Mouse (Mus musculus) MEL (cell line): ENCODE results near the gene Wipf1. TPM values are rescaled to one million over a fixed set of nuclear protein-coding genes. Genes with fewer than 3 reads are reported as not detected.

Experiments
- DNase-seq: peaks from one replicate; pipeline ENCODE4 v3.0.0; 2011; ENCODE audit warnings: low read depth, low spot score
- H3K27ac ChIP-seq: 2 replicates; pipeline ENCODE4 v1.5.1; 2012; ENCODE audit warnings: low read depth, mild to moderate bottlenecking, control low read depth, low read length, moderate library complexity; ENCODE audit not compliant: control insufficient read depth
- H3K27me3 ChIP-seq, 2 experiments: fragments of 150-350 bp in 1 of 2; sonication (generic) in 1 of 2; 2 replicates each; pipeline ENCODE4 v1.6.1; 2012; ENCODE audit warnings: low read length in 2 of 2, mild to moderate bottlenecking in 2 of 2, improper control_type of control experiment in 1 of 2, moderate library complexity in 1 of 2; ENCODE audit not compliant: insufficient read depth in 2 of 2, control insufficient read depth in 1 of 2
- H3K36me3 ChIP-seq, 2 experiments: 2 replicates each; pipeline ENCODE4 v1.6.1; 2012 to 2014; ENCODE audit warnings: low read length in 2 of 2, improper control_type of control experiment in 1 of 2, inconsistent platforms in 1 of 2, mild to moderate bottlenecking in 1 of 2; ENCODE audit not compliant: insufficient read depth in 2 of 2, control insufficient read depth in 1 of 2
- H3K4me1 ChIP-seq, 2 experiments: fragments of 150-350 bp in 1 of 2; sonication (generic) in 1 of 2; 2 replicates each; pipeline ENCODE4 v1.6.1; 2012; ENCODE audit warnings: low read length in 2 of 2, improper control_type of control experiment in 1 of 2, mild to moderate bottlenecking in 1 of 2; ENCODE audit not compliant: insufficient read depth in 2 of 2, control insufficient read depth in 1 of 2
- H3K4me3 ChIP-seq, 2 experiments: fragments of 150-350 bp in 1 of 2; sonication (generic) in 1 of 2; 2 replicates each; pipeline ENCODE4 v1.5.1; 2012; ENCODE audit warnings: low read depth in 2 of 2, low read length in 2 of 2, mild to moderate bottlenecking in 2 of 2, moderate library complexity in 2 of 2, control low read depth in 1 of 2, improper control_type of control experiment in 1 of 2; ENCODE audit not compliant: control insufficient read depth in 1 of 2, insufficient read depth in 1 of 2
- H3K79me2 ChIP-seq: 2 replicates; pipeline ENCODE4 v1.6.1; 2012; ENCODE audit warnings: mild to moderate bottlenecking, low read length, moderate library complexity; ENCODE audit not compliant: control insufficient read depth, poor library complexity, insufficient read depth
- H3K9ac ChIP-seq: 2 replicates; pipeline ENCODE4 v1.6.1; 2012; ENCODE audit warnings: low read depth, mild to moderate bottlenecking, control low read depth, low read length, moderate library complexity; ENCODE audit not compliant: control insufficient read depth, poor library complexity, severe bottlenecking
- H3K9me3 ChIP-seq: fragments of 150-350 bp; sonication (generic); replicated peaks from 2 replicates; pipeline ENCODE4 v1.6.1; 2012; ENCODE audit warnings: mild to moderate bottlenecking, low read length, improper control_type of control experiment, moderate library complexity; ENCODE audit not compliant: insufficient read depth
- CHD1 ChIP-seq: IDR thresholded peaks from 2 replicates; pipeline ENCODE4 v1.6.1; 2012; ENCODE audit warnings: low read depth, mild to moderate bottlenecking, inconsistent platforms, low read length, improper control_type of control experiment
- CTCF ChIP-seq, 3 experiments: IDR thresholded peaks in 2 of 3; conservative IDR thresholded peaks in 1 of 3; 2 replicates each; pipeline ENCODE4 v1.5.1; 2011 to 2012; ENCODE audit warnings: low read length in 3 of 3, low read depth in 2 of 3, mild to moderate bottlenecking in 2 of 3, improper control_type of control experiment in 1 of 3, inconsistent platforms in 1 of 3, mixed read lengths in 1 of 3, moderate library complexity in 1 of 3; ENCODE audit not compliant: control insufficient read depth in 1 of 3, insufficient read depth in 1 of 3, poor library complexity in 1 of 3, severe bottlenecking in 1 of 3
- E2F4 ChIP-seq: IDR thresholded peaks from 2 replicates; pipeline ENCODE4 v1.6.1; 2011; ENCODE audit warnings: low read depth, low read length, improper control_type of control experiment, borderline replicate concordance
- GABPA ChIP-seq: IDR thresholded peaks from 2 replicates; pipeline ENCODE4 v1.6.1; 2012; ENCODE audit warnings: low read depth, mild to moderate bottlenecking, inconsistent platforms, low read length, improper control_type of control experiment, moderate library complexity
- JUND ChIP-seq: IDR thresholded peaks from 2 replicates; pipeline ENCODE4 v1.6.1; 2011; ENCODE audit warnings: low read depth, mild to moderate bottlenecking, improper control_type of control experiment, low read length
- MYB ChIP-seq: IDR thresholded peaks from 2 replicates; pipeline ENCODE4 v1.6.1; 2011; ENCODE audit warnings: mild to moderate bottlenecking, low read depth, low read length, improper control_type of control experiment
- POLR2A ChIP-seq, 2 experiments: IDR thresholded peaks; 2 replicates each; pipeline ENCODE4 v1.6.1; 2011 to 2012; ENCODE audit warnings: low read length in 2 of 2, mild to moderate bottlenecking in 2 of 2, control low read depth in 1 of 2, improper control_type of control experiment in 1 of 2, low read depth in 1 of 2, moderate library complexity in 1 of 2; ENCODE audit not compliant: control insufficient read depth in 1 of 2, insufficient read depth in 1 of 2, poor library complexity in 1 of 2
- POLR2AphosphoS2 ChIP-seq: IDR thresholded peaks from 2 replicates; pipeline ENCODE4 v1.6.1; 2011; ENCODE audit warnings: low read length, improper control_type of control experiment
- POLR2AphosphoS5 ChIP-seq: IDR thresholded peaks from 2 replicates; pipeline ENCODE4 v1.6.1; 2012; ENCODE audit warnings: low read depth, borderline replicate concordance, mild to moderate bottlenecking, inconsistent platforms, low read length, moderate library complexity, mixed read lengths
- SMC3 ChIP-seq: IDR thresholded peaks from 2 replicates; pipeline ENCODE4 v1.6.1; 2011; ENCODE audit warnings: low read depth, low read length, improper control_type of control experiment
- TAL1 ChIP-seq: IDR thresholded peaks from 2 replicates; pipeline ENCODE4 v1.6.1; 2012; ENCODE audit warnings: mild to moderate bottlenecking, inconsistent platforms, low read length, moderate library complexity, mixed read lengths
- TCF12 ChIP-seq: IDR thresholded peaks from 2 replicates; pipeline ENCODE4 v1.6.1; 2014; ENCODE audit warnings: low read depth, mild to moderate bottlenecking, inconsistent platforms, low read length, improper control_type of control experiment, moderate library complexity
- ZMIZ1 ChIP-seq: IDR thresholded peaks from 2 replicates; pipeline ENCODE4 v1.6.1; 2012; ENCODE audit warnings: low read depth, mild to moderate bottlenecking, inconsistent platforms, low read length, improper control_type of control experiment, moderate library complexity
- ZNF384 ChIP-seq: IDR thresholded peaks from 2 replicates; pipeline ENCODE4 v1.6.1; 2012; ENCODE audit warnings: low read depth, mild to moderate bottlenecking, inconsistent platforms, low read length, improper control_type of control experiment
- polyA plus RNA-seq, 2 experiments: library from polyadenylated mRNA; stranded (reverse) in 1 of 2; unstranded in 1 of 2; fragments of >175 nt in 1 of 2; fragments of >200 nt in 1 of 2; gene quantifications; 2 replicates each; pipeline versions ENCODE4 v1.2.1 to v1.2.4; 2012; ENCODE audit warnings: low replicate concordance in 2 of 2, low read depth in 1 of 2; ENCODE audit not compliant: insufficient read length in 2 of 2, insufficient read depth in 1 of 2, missing spikeins in 1 of 2
- total RNA-seq: library from RNA; depleted of rRNA; stranded (reverse); fragments of 300-350 nt; gene quantifications from 2 replicates; pipeline ENCODE4 v1.2.3, GENCODE M21; 2012; rRNA removed

Gene Wipf1
- total and polyA plus RNA-seq, 3 experiments, result 5.2 to 83.9 (median 27.1) TPM

DNA sequence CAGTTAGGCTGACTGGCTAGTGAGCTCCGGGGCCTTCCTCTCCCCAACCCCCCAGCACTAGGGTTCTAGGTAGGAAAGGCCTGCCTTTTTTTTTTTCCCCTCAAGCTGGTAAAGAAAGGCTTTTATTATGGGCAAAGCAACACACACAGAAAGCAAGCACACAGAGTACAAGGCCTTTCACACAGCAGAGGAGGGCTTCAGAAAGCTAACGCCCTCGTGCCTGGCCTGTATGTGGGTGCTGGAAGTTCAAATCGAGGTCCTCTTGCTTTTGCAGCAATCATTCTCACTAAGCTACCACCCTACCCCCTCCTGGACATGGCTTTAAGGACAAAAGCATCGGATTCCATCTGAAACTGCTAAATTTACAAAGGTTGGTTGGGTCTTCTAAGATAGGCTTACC lies 149.9 kb downstream of the Wipf1 start:
- DNase-seq, result no peak
- Histone ChIP-seq H3K9me3 (no peaks in the 10 kb centered on the region), H3K27me3 (peaks cover 2 to 4% of the 10 kb centered on the region in 2 experiments; a peak in 3 of 4 replicates), H3K27ac (no peak overlapping the region), H3K4me1 (no peaks in the 10 kb centered on the region), H3K36me3 (no peaks in the 10 kb centered on the region), H3K79me2 (no peaks in the 10 kb centered on the region), H3K9ac (no peak overlapping the region), H3K4me3 (no peak overlapping the region)
- no peak for TF ChIP-seq TAL1
- TF ChIP-seq POLR2A (IDR thresholded peaks at IDR 0.05; ENCODE audit: control insufficient read depth in 1 of 2, insufficient read depth in 1 of 2, low read depth in 1 of 2, low read length in 2 of 2, poor library complexity in 1 of 2), result no peak
- no peak for TF ChIP-seq SMC3
- TF ChIP-seq ZNF384, result no peak
- no peak for TF ChIP-seq POLR2AphosphoS5
- TF ChIP-seq CTCF (IDR thresholded peaks at IDR 0.05 in 2 of 3, conservative IDR thresholded peaks at IDR 0.05 in 1 of 3; ENCODE audit: control insufficient read depth in 1 of 3, insufficient read depth in 1 of 3, low read depth in 2 of 3, low read length in 3 of 3, poor library complexity in 1 of 3, severe bottlenecking in 1 of 3), result no peak
- no peak for TF ChIP-seq CHD1
- TF ChIP-seq ZMIZ1, result no peak
- TF ChIP-seq TCF12, result no peak
- TF ChIP-seq E2F4, result no peak
- no peak for TF ChIP-seq JUND
- no peak for TF ChIP-seq POLR2AphosphoS2
- TF ChIP-seq GABPA, result no peak
- TF ChIP-seq MYB, result no peak

Other genes with a start within 250 kb of the Wipf1 start
- 3.0 and 3.2 TPM in 2 replicates for gene Scrn3, start 217.1 kb downstream of the Wipf1 start, total RNA-seq
- 1 to 10 TPM in 1 of 2 experiments, not detected in 1; 7.7 TPM for gene Scrn3, start 217.1 kb downstream of the Wipf1 start, polyA plus RNA-seq
- 3.4 TPM in 2 replicates for gene Cir1, start 217.0 kb downstream of the Wipf1 start, total RNA-seq
- 1 to 10 TPM in 1 of 2 experiments, not detected in 1; 7.7 TPM for gene Cir1, start 217.0 kb downstream of the Wipf1 start, polyA plus RNA-seq
- 0.23 TPM in 2 replicates for gene Gpr155, start 143.2 kb downstream of the Wipf1 start, total RNA-seq
- under 1 TPM in 1 of 2 experiments, not detected in 1; 0.99 TPM for gene Gpr155, start 143.2 kb downstream of the Wipf1 start, polyA plus RNA-seq
- gene Chrna1, start 50.6 kb upstream of the Wipf1 start, total RNA-seq, result 0.12 and 0.29 TPM in 2 replicates
- gene Chrna1, start 50.6 kb upstream of the Wipf1 start, polyA plus RNA-seq, result not detected
- gene Chn1, start 245.6 kb upstream of the Wipf1 start, total RNA-seq, result 5.0 and 9.0 TPM in 2 replicates
- 10 to 100 TPM in 1 of 2 experiments, not detected in 1; 14.1 TPM for gene Chn1, start 245.6 kb upstream of the Wipf1 start, polyA plus RNA-seq